Mouse (Mus musculus): ENCODE results near the gene Copz1.

DNA sequence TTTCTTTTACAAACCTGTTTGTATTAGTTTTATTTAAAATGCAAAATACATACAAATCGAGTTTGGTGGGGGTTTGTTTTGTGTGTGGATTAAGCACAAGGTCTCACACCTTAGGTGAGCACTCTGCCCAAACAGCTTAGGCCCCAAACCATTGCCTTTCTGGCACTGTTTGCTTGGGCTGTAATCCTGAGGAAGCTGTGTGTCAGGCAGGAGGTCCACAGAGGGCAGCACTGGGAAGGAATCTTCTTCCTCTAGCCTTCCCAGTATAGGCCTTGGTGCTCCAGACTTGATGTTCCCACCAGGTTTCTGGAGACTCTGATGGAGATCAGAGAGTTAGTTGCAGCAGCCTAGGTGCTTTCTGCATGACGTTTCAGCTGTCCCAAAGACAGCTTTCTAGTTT, 12.1 kb downstream of the Copz1 start:
- TF ChIP-seq CTCF (IDR thresholded peaks at IDR 0.05; ENCODE audit: low read depth): peak; percentile 28; the same call in 1 of the 2 replicates
- no peak for TF ChIP-seq EP300 (IDR thresholded peaks at IDR 0.05; ENCODE audit: low read depth)

Data from heart, postnatal 0 days (tissue).